Mouse (Mus musculus): ENCODE results near the gene Tmed9.

The Tmed9 gene

DNA sequence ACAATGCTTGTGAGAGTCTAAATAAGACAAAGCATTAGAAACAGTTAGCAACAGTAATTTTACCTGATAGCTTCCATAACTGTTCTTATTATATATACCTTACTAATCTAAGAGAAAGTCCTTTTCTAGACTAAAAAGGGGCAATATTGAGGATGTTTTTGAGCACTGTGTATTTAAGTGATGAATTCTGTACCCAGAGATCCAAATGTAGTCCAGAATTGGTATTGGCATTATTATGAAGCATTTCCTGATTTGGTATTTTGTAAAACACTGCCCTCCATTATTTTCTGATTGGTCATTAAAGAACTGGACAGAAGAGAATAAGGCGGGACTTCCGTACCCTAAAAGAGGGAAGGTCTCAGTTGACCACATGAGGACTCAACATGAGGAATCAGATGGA is at the start of gene Tmed9:
TSS of gene Tmed9 (plus strand) at position 301 of the 400 bp plus-strand sequence.
- in situ Hi-C loops (cut with MboI, MseI), result no loop called here

DNA sequence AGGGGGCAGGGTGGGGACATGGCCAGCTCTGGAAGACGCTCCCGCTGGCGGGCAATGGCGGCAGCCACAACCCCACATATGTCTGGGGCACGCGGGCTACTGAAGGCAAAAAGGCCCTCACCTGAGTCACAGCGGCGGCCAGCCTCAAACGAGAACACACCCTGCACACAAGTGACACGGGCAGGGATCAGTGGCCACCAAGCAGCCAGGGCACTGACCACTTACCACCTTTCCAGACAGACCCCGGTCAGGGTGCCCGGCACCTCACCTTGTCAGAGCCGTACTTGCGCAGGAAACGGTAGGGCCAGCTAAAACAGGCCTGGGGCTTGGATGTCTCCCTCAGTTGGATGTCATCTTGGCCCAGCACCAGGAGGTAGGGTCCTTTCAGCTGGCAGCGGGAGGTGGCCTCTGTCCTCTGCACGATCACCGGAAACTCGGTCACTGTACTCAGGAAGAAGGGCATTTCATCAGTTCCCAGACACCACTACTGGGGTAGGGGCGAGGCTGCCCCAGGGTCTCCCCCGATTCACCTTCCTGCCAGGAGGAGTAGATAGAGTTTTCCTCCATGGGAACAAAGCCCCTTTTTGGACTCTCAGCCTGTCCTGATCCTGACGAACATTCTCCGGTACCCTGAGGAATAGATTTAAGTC is 49.5 kb upstream of the Tmed9 start:
- in situ Hi-C loops (cut with MboI, MseI), result loop anchor here (5.0 kb wide), 1 partner anchor 122 kb away; no protein-coding TSS in a partner anchor

DNA sequence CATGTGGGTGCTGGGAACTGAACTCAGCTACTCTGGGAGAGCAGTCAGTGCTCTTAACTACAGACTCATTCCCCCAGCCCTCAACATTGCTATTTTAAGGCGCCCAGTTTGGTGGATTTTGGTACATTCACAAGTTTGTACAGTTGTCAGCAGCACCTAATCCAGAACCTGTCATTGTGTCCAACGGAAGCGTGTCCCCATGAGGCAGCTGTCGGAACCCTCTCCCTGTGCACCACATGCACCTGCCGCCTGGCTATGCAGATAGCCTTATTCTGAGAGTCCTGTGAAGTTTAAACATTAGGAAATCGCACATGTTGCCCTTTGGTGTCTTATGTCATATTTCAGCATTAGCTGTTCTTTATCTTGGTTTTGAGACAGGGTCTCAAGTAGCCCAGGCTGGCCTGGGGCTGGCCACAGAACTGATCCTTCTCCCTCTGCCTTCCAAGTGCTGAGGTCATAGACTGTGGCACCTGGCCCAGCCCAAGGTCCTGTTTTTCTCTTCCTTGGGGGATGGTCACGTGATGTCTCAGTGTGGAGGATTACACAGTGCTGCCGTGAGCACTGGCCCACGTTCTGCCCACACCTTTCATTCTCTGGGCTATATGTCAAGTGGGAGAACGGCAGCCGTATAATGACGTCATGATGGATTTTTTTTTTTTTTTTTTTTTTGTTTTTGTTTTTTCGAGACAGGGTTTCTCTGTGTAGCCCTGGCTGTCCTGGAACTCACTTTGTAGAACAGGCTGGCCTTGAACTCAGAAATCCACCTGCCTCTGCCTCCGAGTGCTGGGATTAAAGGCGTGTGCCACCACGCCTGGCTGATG is 47.6 kb upstream of the Tmed9 start:
- in situ Hi-C loops (cut with MboI, MseI), result no loop called here

DNA sequence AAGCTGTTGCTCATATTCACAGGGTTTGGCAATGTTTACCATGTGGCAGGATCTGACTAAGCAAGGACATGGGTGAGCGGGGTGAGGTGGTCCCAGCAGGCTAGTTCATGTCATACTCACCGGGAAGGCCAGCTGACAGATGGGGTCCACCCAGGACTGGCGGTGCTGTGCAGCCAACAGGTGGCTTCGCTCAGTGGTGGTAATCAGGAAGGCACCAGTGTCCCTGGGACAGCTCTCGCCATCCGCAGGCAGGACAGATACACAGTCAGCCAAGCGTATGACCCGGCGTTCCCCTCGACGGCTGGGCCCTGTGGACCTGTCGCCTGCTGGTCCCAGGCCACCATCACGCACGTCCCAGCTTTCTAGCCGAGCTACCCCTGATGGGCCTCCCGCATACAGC is 46.3 kb upstream of the Tmed9 start:
- in situ Hi-C loops (cut with MboI, MseI), result no loop called here

DNA sequence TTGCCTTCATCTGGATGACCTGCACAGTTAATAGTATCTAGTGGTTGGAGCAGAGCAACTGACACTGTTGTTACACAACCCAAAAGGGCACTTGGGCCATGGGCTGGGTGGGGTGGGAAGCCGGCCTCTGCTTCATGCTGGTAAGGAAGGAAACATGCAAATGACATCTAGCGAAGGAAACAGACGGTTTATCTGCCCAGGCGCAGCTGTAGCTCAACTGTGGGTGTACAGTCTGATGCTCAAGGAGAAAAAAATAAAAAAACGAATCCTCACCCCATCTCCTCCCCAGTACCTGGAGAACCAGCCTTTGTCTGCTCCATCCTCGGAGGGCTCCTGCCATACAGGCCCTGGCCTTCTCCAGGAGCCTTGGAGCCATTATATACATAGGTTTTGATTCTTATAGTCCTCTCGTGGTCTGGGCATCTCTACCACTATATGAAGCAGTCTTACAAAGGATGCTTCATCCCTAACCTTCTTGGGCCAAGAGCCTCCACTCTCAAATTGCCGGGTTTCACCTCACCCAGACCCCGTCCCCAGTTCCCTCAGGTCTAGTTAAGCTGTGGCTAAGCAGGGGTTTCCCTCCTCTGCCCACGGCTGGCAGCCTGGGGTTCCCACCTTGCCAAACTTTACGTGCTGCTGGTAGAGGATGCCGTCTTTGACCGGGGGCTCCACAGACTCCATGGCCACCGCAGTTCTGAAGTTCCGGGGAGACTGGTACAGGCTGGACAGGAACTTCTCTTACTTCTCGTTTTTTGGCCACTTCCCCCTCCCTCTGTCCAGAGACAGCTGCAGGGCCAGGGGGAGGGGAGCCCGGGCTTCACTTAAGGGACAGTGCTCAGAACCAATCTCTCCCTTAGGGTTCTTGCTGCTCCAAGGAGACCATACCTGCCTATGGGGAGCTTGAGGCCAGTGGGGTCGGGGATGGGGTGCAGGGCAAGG is 45.4 kb upstream of the Tmed9 start:
- in situ Hi-C loops (cut with MboI, MseI), result no loop called here

DNA sequence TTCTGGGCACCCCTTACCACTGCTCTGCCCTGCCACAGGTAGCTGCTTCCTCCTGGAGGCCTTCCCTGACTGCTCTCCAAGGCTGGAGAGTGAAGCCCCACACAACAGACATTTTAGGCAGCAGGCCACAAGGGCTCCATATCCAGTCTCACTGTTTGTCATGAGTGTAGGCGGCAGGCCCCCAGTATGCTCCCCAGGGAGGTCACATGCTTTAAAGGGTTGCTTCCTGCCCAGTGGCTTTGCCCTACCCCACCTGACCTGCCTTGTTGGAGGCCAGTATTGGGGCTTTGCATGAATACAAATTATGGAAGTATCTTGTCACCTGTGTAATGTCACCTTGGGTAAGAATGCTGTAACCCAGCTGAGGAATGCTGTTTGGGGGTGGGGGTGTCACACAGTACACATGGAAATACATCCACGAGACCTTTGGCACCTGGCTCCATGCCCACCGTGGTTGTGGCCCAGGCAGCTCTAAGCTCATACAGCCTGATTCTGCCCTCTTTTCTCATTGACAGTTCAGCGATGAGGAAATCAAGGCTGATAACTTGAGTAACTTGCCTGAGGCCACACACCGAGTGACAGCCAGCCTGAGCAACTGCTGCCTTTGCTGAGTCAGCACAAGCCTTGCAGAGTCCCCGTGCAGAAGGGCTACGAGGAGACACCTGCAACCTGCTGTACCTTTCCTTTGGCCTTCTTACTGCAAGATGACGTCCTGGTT is 44.2 kb upstream of the Tmed9 start, which contains the start of gene Dok3:
TSS of gene Dok3 (minus strand) at position 99 of the 718 bp plus-strand sequence.
- in situ Hi-C loops (cut with MboI, MseI), result no loop called here

DNA sequence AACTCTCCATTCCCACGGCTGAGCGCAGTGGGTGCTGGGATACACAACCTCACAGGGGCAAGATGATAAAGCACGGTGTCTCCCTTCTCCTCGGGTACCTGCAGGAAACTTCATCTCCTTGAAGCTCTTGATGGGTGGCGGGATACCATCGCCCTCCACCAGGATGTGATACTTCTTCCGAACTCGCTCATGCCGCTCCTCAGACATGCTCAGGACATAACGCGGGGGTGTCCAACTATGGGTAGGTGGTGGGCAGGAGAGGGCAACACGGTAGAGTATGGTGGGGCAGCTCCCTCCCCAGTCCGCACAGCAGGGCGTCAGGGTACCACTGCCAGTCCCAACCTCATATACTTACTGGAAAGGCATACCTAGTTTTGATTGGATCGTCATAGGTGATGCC is 38.3 kb upstream of the Tmed9 start:
- in situ Hi-C loops (cut with MboI, MseI), result loop anchor here (10.0 kb wide), 1 partner anchor 330 kb away; the partner anchor contains the start of gene Nsd1

DNA sequence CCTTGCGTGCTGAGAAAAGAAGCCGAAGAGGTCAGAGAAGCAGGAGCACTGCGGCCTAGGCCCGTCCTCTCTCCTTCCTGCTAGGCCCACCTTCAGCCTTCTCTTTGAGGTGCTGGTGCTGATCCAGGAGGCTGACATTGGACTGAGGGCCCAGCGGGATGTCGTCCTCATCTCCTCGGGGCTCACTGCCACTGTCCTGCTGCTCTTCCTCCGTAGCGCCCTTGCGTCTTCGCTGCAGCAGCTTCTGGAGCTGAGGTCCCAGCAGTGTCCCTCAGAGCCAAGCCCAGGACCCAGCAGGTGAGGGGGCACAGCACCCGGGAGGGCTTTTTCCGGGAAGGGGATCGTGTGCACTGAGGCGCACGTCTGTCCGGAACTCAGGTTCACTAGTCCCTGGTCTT is 37.7 kb upstream of the Tmed9 start:
- in situ Hi-C loops (cut with MboI, MseI), result loop anchor here (10.0 kb wide), 1 partner anchor 331 kb away; the partner anchor contains the start of gene Nsd1

DNA sequence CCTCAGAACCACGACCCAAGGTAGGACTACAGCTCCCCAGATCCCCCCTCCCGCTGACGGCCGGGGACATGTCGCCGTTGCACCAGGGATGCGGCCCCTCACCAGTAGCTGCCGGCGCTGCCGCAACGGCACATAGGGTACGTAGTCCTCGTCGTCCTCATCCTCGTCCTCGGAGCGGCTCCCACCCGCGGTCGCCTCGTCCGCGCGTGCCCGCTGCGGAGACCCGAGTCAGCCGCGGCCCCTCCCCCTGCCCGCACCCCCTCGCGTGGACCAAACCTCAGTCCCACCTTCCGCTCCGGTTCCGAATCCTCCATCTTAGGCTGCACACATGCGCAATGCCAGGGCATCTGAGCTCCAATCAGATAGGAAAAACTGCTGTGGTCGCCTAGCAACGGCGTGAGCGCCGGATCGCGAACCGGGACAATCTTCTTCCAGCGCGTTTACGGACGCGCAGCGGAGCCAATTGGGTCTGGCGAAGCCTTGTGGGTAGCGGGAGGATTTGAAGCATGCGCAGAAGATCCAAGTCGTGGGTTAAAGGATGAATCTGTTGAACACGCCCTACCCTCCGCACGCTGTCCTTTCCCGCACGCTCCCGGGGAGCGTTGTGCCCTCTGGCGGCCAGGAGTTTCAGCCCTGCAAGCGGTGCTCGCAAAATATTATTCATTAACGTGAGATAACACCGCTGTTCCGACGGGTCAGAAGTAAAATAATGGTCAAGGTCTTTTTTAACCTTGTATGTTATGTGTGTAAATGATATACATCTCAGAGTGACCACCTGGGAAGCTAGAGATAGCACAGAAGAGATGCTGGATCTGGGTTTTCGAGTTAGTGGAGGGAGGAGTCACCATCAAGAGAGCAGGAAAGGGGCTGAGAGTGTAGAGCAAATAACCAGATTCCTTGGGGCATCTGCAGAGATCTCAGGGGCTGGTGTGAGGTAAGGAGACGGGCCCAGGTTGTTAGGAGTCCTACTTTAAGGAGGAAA is 37.0 kb upstream of the Tmed9 start, which contains the start of gene Ddx41:
TSS of gene Ddx41 (minus strand) at position 465 of the 982 bp plus-strand sequence.
- in situ Hi-C loops (cut with MboI, MseI), result loop anchor here (10.0 kb wide), 1 partner anchor 332 kb away; the partner anchor contains the start of gene Nsd1

DNA sequence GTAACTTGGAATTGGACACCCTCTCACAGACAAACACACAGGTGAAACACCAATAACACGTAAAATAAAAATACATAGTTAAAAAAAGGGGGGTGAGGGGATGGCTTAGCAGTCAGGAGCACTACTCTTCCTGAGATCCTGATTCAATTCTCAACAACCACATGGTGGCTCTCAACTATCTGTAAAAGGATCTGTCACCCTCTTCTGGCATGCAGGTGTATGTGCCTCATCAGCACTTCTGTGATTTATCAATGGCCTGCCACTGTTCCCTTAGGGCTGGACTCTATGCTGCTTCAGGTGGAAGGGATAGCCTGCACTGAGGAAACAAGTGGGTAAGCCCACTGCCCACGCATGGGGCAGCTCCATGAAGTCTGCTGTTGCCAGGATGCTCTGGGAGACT is 32.6 kb upstream of the Tmed9 start:
- in situ Hi-C loops (cut with MboI, MseI), result no loop called here

DNA sequence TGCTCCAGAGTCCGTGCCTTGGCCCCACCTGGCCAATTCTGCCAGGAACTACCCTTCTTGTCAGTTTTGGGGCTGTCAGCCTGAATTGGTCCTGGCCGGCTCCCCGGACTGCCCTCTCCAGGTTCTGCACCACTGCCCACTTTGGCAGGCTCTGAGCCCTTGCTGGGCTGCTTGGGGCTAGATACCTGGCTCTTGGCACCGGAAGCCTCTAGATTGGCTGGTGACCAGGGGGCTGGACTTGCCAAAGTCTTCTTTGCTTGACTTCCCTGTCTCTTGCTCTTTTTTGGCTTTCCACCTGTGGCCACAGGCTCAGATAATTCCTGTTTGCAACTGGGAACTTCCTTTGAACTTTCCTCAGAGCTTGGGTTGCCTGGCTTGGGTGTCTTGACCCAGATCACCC is 30.6 kb upstream of the Tmed9 start:
- in situ Hi-C loops (cut with MboI, MseI), result no loop called here

DNA sequence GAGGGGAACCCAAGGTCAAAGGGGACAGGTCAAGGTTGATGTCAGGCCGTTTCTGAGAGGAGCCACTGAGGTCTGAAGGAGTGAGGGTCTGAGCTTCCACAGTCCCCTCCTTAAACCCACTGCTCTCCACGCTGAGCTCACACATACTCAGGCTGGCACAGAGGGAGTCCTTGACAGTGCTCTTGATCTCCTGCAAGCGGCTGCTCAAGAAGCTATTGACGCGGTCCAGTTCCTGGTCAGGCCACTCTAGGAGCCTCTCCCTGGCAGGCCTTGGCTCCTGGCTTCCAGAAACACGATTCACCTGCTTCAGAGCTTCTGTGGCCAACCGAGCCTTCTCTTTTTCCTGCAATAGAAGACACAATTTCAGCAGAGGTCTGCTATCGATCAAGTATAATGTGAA is 30.1 kb upstream of the Tmed9 start:
- in situ Hi-C loops (cut with MboI, MseI), result no loop called here

DNA sequence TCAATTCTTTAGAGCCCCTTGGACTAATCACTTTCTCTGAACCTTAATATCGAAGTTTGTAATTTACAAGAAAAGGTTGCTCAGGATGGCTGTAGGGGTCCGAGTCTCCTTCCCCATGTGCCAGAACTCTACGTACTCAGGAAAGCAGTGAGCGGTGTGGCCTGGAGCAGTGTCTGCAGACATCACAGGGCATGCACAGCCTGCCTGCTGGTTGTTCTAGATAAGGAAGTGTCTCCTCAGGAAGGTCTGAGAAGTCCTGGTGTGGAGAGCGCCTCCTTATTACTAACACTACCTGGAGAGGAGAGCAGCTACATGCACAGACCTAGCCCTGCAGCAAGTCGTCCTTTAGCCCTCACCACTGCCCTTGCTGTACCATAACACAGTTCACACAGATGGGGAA is 28.7 kb upstream of the Tmed9 start:
- in situ Hi-C loops (cut with MboI, MseI), result no loop called here

DNA sequence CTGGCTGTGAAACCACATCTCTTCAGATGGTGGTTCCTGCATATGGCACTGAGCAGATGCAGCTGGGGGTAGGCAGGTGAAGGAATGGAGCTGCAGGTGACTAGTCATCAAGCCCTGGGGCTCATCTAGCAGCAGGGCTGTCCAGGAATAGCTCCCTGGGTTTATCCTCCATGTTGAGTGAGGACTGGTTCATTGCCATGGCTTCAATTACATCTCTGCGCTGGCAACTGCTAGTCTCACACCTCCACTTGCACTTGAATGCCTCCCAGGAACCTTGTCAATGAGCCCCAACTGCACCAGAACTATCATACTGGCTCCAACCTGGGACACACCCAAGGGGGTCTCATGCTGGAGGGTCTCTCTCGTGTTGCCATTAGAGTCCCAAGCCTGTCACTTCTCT is 25.6 kb upstream of the Tmed9 start:
- in situ Hi-C loops (cut with MboI, MseI), result no loop called here

DNA sequence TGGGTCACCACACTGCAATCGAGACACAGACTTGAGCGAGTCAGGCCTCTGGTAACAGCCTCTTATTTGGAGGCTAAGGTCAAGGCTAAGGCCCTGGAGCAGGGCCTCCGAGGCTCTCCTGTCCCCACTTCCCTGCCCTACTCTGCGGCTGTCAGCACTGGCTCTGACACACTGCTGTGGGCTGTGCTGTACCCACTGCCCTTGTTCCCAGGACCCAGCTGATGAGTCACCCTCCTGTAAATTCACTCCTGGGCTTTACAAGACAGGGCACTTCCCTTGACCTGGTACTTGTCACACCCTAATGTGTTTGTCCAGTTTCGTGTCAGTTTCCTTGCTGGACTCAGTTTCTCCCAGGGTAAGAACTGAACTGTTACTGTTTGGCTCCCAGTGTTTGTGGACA is 25.1 kb upstream of the Tmed9 start:
- in situ Hi-C loops (cut with MboI, MseI), result no loop called here

DNA sequence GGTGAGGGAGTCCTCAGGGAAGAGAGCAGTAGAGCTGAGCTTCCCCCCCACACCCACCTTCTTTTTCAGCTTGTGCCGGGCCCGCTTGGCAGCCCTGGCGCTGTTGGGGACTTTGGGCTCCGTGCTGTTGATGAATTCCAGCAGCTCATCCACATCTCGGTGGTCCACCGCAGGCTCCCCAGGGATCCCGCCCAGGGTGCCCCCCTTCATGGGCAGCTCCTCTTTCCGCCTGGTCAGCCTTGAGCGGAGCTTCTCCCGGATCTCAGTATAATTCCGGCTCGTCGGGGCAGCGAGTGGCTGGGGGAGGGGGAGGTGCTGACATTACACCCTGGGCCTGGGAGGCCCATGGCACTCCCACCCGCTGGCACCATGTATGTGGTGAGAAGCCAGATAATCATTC is 24.5 kb upstream of the Tmed9 start:
- in situ Hi-C loops (cut with MboI, MseI), result no loop called here

DNA sequence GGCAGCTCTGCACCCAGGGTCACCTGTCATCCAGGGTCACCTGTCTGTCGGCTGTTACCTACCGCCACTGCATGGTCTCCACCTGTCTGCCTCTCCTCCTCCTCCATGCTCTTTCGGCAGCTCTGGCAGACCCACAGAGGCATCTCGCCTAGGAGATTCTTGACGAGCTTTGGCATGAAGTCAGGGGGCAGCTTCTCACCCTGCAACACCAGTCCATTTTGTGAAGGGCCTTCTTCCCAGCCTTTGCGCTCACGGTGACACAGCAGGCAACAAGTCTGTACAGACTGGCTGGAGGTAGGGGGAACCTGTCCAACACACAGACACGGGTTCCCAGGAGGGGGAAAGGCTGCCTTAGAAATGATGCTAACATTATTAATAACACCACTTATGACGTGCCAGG is 17.6 kb upstream of the Tmed9 start:
- in situ Hi-C loops (cut with MboI, MseI), result no loop called here

DNA sequence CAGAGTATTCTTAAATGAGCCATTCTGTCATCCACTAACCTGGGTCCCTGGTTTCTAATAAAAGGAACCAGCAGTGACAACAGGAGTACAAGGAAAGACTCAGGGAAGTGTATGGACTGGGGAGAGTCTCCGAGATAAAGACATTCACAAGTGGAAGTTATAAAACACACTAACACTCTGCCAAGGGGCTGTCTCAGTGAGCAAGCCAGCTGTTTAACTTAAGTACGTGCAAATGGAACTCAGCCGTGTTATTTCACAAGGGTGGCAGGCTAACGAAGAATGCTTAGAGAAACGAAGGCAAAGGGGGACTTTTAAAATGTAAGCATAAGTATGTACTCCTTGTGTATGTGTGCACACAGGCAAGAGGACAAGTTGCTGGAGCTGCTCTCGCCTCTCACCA is 16.0 kb upstream of the Tmed9 start:
- in situ Hi-C loops (cut with MboI, MseI), result no loop called here

DNA sequence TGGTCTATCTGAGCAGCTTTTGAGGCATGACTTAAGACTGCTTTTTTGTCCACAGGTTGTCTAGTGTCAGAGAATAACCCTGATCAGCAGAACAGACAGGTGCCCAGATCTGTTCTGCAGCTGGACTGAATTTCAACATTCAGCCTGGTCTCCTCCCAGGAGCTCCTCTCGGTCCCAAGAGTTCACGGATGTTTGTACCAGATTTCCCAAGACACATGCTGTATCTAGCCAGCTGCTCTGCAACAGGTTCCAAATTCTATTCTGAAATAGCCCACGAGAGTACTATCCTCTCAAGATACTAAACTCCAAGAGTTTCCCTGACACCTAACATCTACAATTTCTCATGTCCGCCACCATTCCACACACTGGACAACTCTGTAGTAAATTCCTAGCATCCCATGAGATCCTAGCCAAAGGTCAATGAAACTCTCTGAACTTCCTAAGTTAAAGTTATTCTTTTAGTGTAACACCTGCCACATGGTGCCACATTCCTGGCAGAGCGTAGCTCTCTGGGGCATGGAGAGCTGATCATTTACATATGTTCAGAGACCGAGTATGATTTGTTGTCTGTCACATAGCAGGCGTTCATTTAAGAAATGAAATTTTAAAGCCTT is 10.2 kb upstream of the Tmed9 start:
- in situ Hi-C loops (cut with MboI, MseI), result no loop called here
